Mouse (Mus musculus): ENCODE measurements around the gene 1520401A03Rik.

1520401A03Rik gene

GRCm38 (mm10) chr17:23703301-23703700 lies 19.3 kb downstream of the 1520401A03Rik start:
- in situ Hi-C loops (cut with MboI) = no loop called here

- in situ Hi-C loops (cut with MboI) = no loop called here
Observed at GRCm38 (mm10) chr17:23700079-23700478, 22.5 kb downstream of the 1520401A03Rik start.

DNA sequence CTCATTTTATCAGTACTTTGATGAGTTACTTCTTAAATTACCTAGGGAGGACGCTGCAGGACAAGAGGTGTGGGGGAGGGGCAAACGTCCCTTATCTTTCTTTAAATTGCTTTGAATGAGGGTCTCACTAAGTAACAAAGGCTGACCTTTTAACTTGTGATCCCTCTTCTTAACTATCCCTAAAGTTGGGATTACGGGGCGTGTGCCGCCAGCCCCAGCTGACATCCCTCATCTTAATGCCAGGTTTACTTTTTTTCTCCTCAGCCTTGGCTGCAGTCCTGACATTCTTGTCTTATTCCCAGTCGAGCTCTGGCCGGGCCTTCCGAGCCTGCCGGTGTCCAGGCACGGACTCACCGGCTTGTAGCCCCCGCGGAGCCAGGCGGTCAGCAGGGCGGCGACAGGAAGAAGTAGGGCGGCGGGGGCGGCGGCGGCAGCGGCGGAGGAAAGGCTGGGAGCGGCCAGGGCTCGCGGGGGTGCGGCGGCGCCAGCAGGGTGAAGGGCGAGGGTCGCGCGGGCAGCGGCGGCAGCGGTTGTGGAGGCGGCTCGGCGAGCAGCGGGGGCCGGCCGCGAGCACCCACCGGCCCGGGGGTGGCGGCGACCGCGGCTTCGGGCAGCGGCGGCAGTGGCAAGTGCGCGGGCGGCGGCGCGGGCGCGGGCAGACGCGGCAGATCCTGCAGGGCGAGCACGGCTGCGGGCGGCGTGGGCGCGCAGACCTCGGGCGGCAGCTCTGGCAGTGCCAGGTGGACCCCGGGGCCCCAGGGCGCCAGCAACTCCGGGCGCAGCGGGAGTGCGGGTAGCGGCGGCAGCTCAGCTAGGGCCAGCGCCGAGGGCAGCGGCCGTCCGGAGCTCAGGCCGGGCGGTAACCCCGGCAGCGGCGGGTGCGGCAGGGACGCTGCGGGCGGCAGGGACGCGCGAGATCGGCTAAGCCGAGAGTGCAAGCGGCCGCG lies 23.2 kb downstream of the 1520401A03Rik start:
- in situ Hi-C loops (cut with MboI) = no loop called here

- in situ Hi-C loops (cut with MboI) = no loop called here
Observed at GRCm38 (mm10) chr17:23695801-23696200, 26.8 kb downstream of the 1520401A03Rik start.

DNA sequence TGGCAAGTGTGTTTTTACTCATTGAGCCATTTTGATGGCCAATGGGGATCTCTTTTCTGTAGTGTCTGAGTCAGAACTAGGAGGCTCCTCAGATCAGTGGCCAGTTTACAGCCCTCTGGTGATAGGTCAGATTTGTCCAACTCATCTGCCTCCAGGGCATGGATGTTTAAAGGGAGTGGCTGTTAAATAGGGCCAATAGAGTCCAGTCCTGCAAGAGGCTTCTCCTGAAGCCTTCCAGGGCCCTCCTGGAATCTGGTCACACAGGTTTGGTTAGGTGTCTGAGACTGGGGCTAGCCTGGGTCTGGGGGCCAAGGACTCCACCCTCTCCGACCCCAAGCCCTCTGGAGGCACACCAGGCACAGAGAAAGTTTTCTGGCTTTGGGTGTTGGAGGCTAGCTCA lies 28.1 kb downstream of the 1520401A03Rik start:
- in situ Hi-C loops (cut with MboI) = no loop called here

GRCm38 (mm10) chr17:23683856-23684672 lies 38.5 kb downstream of the 1520401A03Rik start, which contains the start of gene Cldn9:
Gene Cldn9, minus strand, starts transcription at chr17:23684026.
- in situ Hi-C loops (cut with MboI) = no loop called here

GRCm38 (mm10) chr17:23683226-23683625 lies 39.4 kb downstream of the 1520401A03Rik start:
- in situ Hi-C loops (cut with MboI) = no loop called here

DNA sequence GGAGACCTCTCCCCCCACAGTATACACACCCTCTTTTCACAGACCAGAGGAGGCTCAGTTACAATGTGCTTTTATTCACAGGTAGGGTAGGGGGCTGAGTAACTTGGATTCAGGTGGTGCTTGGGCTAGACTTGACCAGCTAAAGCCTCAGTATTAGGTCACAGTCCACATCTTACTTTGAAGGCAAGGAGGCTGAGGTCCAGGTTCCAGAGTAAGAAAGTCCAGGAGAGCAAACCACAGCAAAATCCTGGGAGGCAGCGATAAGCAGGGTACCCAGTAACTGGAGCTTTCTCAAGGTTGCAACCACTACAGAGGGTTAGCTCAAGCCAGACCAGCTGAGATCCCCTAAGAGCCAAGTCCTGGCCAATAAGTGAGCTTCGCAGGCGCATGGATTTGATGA lies 40.1 kb downstream of the 1520401A03Rik start:
- in situ Hi-C loops (cut with MboI) = no loop called here

- in situ Hi-C loops (cut with MboI) = no loop called here
Observed at GRCm38 (mm10) chr17:23682092-23682491, 40.5 kb downstream of the 1520401A03Rik start.

- in situ Hi-C loops (cut with MboI) = no loop called here
Observed at GRCm38 (mm10) chr17:23681086-23681485, 41.5 kb downstream of the 1520401A03Rik start.

DNA sequence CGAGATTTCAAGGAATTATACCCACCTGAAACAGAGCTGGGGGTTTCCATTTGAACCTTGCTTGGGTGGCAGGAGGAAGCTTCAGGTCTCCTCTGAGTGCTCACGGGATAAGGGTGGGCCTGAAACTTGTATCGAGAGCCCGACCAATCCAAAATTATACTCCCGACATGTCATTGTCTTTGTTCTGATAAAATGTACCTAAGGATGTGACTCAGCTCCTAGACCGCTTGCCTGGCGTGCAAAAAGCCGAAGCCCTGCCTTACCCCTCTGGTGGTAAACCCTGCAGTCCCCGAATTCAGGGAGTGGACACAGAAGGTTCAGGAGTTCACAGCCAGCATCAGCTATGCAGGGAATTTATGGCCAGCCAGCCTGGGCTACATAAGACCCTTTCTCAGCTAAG lies 42.2 kb downstream of the 1520401A03Rik start:
- in situ Hi-C loops (cut with MboI) = no loop called here

- in situ Hi-C loops (cut with MboI) = no loop called here
Observed at GRCm38 (mm10) chr17:23679127-23679835, 43.3 kb downstream of the 1520401A03Rik start, which contains the start of gene Cldn6. Gene Cldn6, plus strand, starts transcription at chr17:23679249.

- in situ Hi-C loops (cut with MboI) = no loop called here
Observed at GRCm38 (mm10) chr17:23677236-23677679, 45.3 kb downstream of the 1520401A03Rik start, which contains the start of gene Tnfrsf12a. Gene Tnfrsf12a, minus strand, starts transcription at chr17:23677468.

DNA sequence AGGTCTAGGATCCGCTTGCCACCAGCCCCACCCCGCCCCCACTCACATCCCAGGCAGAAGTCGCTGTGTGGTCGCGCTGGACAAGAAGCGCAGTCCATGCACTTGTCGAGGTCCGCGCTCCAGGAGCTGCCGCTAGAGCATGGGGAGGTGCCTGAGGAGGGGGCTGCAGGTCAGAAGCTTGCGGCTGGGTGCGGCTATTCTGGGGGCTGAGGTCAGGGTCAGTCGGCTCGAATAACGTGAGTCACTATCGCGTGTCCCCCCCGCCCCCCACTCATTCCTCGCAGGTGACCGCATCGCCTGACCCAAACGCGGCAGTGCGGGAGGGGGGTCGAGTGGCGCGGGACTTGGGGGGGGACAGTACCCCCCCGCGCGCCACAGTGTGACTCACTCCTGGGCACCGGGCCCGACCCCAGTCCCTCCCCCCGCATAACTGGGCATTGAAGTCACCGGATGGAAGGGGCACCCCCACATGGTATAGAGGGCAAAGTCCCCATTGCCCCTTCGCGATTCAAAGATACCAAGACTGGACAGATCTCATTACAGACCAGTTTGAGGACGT lies 46.0 kb downstream of the 1520401A03Rik start:
- in situ Hi-C loops (cut with MboI) = no loop called here

- in situ Hi-C loops (cut with MboI) = no loop called here
Observed at GRCm38 (mm10) chr17:23675564-23676281, 46.9 kb downstream of the 1520401A03Rik start.

GRCm38 (mm10) chr17:23675127-23675526 lies 47.5 kb downstream of the 1520401A03Rik start:
- in situ Hi-C loops (cut with MboI) = no loop called here

- in situ Hi-C loops (cut with MboI) = no loop called here
Observed at GRCm38 (mm10) chr17:23674271-23674952, 48.2 kb downstream of the 1520401A03Rik start.

DNA sequence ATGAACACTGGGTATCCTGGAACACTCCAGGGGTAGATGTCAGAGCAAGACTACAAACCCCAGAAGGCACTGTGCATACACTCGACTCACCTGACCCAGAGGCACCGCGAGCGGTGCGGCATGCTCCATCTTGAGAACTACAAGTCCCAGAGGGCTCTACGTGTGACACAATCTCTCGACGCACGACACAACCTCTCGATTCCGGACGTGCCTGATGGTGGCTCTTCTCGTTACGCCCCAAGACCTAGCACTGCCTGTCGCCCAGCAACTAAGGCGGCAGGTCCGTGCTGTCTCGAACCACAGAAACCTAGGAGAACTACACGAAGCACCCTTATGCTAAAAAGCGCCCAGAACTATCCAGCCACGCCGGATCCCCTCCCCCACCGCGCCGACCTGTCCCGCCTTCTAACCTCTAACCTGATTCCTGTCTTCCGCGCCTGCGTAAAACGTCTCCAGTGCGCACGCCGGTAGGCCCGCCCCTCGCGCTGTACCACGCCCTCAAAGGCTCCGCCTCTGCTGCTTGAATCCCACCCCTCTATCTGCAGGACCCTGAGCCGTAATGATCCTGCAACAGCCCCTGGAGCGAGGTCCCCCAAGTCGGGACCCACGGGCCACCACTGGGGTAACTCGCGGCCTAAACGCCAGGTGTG lies 49.0 kb downstream of the 1520401A03Rik start, which contains the start of the genes Hcfc1r1 and Thoc6:
TSS of gene Hcfc1r1 (plus strand) at position 173 of the 650 bp plus-strand sequence.
TSS of gene Thoc6 (minus strand) at position 459 of the 650 bp plus-strand sequence.
- in situ Hi-C loops (cut with MboI) = no loop called here

DNA sequence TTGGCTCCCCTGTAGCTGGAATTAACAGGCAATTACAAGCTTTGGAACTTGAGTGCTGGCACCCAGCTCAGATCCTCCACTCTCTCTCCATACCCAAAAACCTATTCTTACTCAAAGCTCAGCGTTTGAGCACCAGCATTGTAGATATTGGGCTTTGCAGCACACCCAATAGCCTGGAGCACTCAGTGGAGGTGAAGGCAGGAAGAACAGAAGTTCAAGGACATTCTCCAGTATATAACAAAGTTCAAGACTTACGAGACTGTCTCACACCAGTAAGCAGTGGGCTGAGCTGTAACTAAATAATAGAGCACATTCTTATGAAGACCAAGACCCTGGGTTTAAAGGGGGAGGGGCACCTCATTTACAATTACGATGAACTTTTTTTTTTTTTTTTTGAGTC lies 49.8 kb downstream of the 1520401A03Rik start:
- in situ Hi-C loops (cut with MboI) = no loop called here
